Mouse (Mus musculus): ENCODE results near the gene Il11. TPM values are rescaled to one million over a fixed set of nuclear protein-coding genes. Genes with fewer than 3 reads are reported as not detected.
A peak's percentile ranks its signal among the peaks of the same experiment; 100 is the strongest.
"Not testable (repeated sequence)": the region's sequence is repeated elsewhere in the genome, so short reads cannot be mapped to it uniquely, and the experiment has no call there.

Il11 gene
- polyA plus RNA-seq (2016; fragmentation: Nextera tagmentation; extraction: Ambion mirVana): 0.10 TPM in 1 of 2 replicates, not detected in the other

DNA sequence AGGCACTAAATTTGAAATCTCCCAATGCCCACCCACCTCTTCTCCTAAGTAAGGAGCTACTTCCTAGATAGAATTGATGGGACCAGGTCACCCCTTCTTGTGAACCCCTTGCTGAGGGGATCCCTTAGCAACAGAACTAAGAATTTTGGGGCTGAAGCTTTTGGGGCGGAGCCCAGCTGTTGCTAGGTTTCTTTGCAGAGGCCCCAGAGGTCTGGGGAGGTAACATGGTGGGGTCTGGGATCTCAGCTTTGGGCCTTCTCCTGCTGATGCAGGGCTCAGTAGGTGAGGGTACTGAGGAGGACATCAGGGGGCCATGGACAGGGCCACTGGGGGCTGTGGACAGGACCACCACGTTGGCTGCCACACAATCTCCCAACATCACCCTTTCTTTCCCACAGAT lies at the start of gene Il11, which contains the start of gene Tmem190:
Gene Il11, minus strand, starts transcription at position 101 of the 400 bp plus-strand sequence.
Gene Tmem190, plus strand, starts transcription at position 179 of the 400 bp plus-strand sequence.
- H3K4me1 ChIP-seq: 0 out of 2 replicates have a peak, but pooled peaks cover 5% of the 10 kb centered on the region
- no peak within 1 kb of the TSS for H3K4me2 ChIP-seq (replicated peaks)
- H3K9ac ChIP-seq: no peak within 1 kb of the TSS
- ATAC-seq (ENCODE audit: insufficient number of reproducible peaks, insufficient read depth, low FRiP score, low TSS enrichment): no peak
- H3K4me3 ChIP-seq: no peak within 1 kb of the TSS
- no peak within 1 kb of the TSS for H3K27ac ChIP-seq
- H3K27me3 ChIP-seq: peaks cover 20% of the 10 kb centered on the region
- 78% methylated on average over 2 of the region's 2 CpGs for WGBS
- H3K36me3 ChIP-seq: no peaks in the 10 kb centered on the region
- H3K9me3 ChIP-seq: no peaks in the 10 kb centered on the region

DNA sequence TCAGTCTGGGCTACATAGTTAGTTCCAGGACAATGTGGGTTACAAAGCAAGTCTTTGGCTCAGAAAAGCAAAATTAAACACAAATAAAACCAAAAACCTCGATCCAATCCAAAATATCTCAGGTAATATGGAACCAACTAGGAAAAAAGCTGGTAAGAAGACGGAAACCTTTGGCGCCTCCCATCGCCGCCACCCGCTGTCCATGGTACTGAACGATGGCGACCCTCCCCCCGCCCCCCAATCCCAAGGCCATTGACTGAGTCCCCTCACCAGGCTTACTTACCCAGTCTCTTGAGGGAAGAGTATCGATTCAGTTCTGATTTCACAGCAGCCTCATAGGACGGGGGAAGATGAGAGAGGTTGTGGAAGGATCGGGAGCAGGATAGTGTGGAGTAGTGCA lies 47.8 kb upstream of the Il11 start:
- H3K36me3 ChIP-seq: no peaks in the 10 kb centered on the region
- no peaks in the 10 kb centered on the region for H3K9me3 ChIP-seq
- H3K27ac ChIP-seq: no peak overlapping the region
- no peak overlapping the region for H3K9ac ChIP-seq
- ATAC-seq (ENCODE audit: insufficient number of reproducible peaks, insufficient read depth, low FRiP score, low TSS enrichment): no peak
- no peak overlapping the region for H3K4me2 ChIP-seq (replicated peaks)
- H3K4me3 ChIP-seq: no peak overlapping the region
- H3K27me3 ChIP-seq: peaks cover 47% of the 10 kb centered on the region
- H3K4me1 ChIP-seq: no peaks in the 10 kb centered on the region
- WGBS: 5% methylated on average over 12 of the region's 12 CpGs

DNA sequence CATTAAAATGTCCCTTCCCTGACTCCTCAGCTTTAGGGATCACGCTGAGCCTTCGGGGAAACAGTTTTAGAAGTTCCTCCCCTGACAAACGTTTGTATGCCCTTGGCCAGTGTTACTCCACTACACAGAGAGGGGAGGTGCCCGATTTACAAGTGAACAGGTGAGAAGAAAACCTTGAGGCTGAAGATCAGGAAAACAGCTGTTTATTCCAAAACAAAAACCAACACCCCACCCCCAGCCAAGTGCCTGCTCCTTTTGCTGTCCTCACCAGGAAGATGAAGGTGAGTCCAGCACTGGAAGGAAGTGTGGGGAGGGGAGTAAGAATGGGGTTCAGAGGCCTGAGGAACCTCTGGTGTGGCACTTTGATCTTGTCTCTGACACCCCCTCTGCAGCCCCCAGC lies 42.7 kb upstream of the Il11 start:
- Histone ChIP-seq H3K4me1 (peaks cover 8% of the 10 kb centered on the region; the same call in 1 of the 2 replicates), H3K9me3 (no peaks in the 10 kb centered on the region), H3K36me3 (no peaks in the 10 kb centered on the region), H3K27ac (no peak overlapping the region), H3K27me3 (peaks cover 10% of the 10 kb centered on the region), H3K4me3 (no peak overlapping the region), H3K4me2 (replicated peaks) (no peak overlapping the region), H3K9ac (no peak overlapping the region)
- 50% methylated on average over 4 of the region's 4 CpGs for WGBS
- no peak for ATAC-seq (ENCODE audit: insufficient number of reproducible peaks, insufficient read depth, low FRiP score, low TSS enrichment)

DNA sequence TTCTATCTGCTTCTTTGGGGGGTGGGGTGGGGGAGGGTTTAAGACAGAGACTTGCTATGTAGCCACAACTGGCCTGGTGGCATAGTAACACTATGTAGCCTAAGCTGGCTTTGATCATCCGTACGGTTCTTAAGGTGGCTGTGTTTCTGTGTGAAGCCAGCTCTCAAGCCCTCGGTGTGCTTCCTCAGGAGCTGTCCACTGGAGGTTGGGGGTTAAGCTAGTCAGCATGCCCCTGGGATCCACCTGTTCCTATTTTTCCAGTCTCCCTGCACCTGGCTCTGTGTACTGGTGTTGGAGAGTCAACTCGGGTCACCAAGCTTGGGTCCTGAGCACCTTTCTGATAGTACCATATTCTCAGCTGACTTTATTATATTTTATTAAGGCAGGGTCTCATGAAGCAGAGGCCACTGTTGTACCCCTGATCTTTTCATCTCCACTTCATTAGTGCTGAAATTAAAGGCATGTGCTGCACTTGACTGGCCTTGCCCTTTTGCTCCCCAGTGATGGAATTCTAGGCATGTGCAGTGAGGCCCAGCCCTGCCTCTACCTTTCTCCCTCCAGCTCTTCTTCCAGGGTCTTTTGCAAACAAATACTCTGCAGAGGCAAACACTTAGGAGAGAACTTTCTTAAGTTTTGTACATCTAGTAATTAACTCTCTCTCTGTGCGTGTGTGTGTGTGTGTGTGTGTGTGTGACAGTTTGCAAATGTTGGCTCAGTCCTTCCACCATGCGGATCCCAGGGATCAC lies 39.7 kb upstream of the Il11 start:
- Histone ChIP-seq H3K4me2 (replicated peaks) (no peak overlapping the region), H3K27me3 (no peaks in the 10 kb centered on the region), H3K4me3 (no peak overlapping the region), H3K9me3 (no peaks in the 10 kb centered on the region), H3K9ac (no peak overlapping the region), H3K27ac (no peak overlapping the region), H3K36me3 (no peaks in the 10 kb centered on the region), H3K4me1 (peaks cover 8% of the 10 kb centered on the region; the same call in 1 of the 2 replicates)
- 58% methylated on average over 6 of the region's 6 CpGs for WGBS
- no peak for ATAC-seq (ENCODE audit: insufficient number of reproducible peaks, insufficient read depth, low FRiP score, low TSS enrichment)

DNA sequence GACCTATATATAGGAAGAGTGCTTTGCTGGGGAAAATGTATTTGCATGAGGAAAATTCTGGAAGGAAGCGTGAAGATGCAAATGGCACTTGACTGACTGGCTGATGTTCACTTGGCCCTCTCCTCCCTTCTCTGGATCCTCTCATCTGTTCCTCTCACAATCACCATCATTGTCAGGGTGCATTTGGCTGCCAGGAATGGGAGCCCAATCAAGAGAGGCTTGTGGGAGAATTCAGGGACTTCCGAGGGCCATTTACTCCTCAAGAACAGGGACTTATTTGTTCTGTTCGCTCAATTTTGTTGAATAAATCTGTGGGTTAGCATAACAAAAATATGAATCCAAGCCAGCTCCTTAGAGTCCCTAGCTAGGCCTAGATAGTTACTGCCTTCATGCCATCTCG lies 39.0 kb upstream of the Il11 start:
- Histone ChIP-seq H3K9ac (no peak overlapping the region), H3K4me3 (no peak overlapping the region), H3K27me3 (no peaks in the 10 kb centered on the region), H3K27ac (no peak overlapping the region), H3K36me3 (no peaks in the 10 kb centered on the region), H3K9me3 (no peaks in the 10 kb centered on the region), H3K4me2 (replicated peaks) (no peak overlapping the region), H3K4me1 (peaks cover 8% of the 10 kb centered on the region; the same call in 1 of the 2 replicates)
- WGBS: 77% methylated on average over 4 of the region's 4 CpGs
- ATAC-seq (ENCODE audit: insufficient number of reproducible peaks, insufficient read depth, low FRiP score, low TSS enrichment): no peak

DNA sequence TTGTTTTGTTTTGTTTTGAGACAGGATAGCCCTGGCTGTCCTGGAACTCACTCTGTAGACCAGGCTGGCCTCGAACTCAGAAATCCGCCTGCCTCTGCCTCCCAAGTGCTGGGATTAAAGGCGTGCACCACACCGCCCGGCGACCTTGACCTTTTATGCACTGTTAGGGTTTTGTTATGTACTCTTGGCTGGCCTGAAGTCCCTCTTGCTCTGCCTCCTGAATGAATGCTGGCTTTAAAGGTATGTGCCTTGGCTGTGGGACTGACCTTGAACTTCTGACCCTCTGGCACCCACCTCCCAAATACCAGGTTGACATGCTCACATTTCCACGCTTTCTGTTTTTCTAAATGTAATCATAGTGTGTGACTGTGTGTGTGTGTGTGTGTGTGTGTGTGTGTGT lies 38.3 kb upstream of the Il11 start:
- not testable (repeated sequence) for H3K4me3 ChIP-seq; H3K27me3 ChIP-seq; ATAC-seq (ENCODE audit: insufficient number of reproducible peaks, insufficient read depth, low FRiP score, low TSS enrichment); H3K9ac ChIP-seq; H3K4me2 ChIP-seq (replicated peaks); H3K27ac ChIP-seq; H3K4me1 ChIP-seq; H3K36me3 ChIP-seq; H3K9me3 ChIP-seq
- 93% methylated on average over 7 of the region's 7 CpGs for WGBS

DNA sequence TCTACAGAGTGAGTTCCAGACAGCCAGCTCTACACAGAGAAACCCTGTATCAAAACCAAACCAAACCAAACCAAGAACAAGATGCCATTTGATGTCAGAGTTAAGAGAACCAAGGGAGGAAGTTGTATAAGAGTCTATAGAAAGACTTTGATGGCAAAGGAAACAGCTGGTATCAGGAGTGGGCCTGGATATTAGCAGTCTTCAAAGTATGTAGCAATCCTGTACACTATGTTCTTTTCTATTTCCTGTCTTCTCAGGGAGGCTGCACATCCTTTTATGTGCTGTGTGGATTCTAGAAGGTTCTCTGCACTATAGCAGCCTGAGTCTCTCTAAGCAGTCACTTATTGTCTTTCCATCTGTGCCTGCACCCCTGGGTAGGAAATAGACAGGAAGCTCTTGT lies 33.9 kb upstream of the Il11 start:
- Histone ChIP-seq H3K27ac (no peak overlapping the region), H3K9me3 (no peaks in the 10 kb centered on the region), H3K36me3 (no peaks in the 10 kb centered on the region), H3K27me3 (no peaks in the 10 kb centered on the region), H3K4me3 (no peak overlapping the region), H3K4me2 (replicated peaks) (no peak overlapping the region), H3K9ac (no peak overlapping the region), H3K4me1 (peaks cover 5% of the 10 kb centered on the region)
- no peak for ATAC-seq (ENCODE audit: insufficient number of reproducible peaks, insufficient read depth, low FRiP score, low TSS enrichment)

DNA sequence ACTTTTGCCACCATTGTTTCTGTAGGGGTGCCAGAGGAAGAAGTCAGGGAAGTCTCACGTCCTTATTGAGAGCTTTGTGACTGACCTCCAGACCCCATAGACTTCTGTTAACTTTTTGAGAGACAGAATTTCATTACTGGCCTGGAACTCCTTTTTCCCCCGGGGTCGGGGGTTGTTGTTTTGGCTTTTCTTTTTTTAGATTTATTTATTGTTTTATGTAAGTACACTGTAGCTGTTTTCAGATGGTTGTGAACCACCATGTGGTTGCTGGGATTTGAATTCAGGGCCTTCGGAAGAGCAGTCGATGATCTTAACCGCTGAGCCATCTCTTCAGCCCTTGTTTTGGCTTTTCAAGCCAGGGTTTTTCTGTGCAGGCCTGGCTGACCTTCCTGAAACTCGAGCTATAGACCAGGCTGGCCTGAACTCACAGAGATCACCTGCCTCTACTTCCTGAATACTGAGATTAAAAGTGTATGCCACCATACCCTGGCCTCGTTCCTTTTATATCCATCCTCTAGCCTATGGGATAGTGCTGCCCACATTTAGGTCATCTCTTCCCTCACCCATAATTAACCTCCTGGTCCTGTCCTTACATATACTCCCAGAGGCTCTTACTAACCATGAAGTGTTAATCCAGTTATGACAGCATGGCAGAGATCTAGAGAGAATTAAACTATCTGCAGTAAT lies 30.6 kb upstream of the Il11 start:
- Histone ChIP-seq H3K4me2 (replicated peaks) (peak overlapping the region; percentile 55), H3K27me3 (no peaks in the 10 kb centered on the region), H3K4me3 (peak overlapping the region; percentile 100), H3K9me3 (no peaks in the 10 kb centered on the region), H3K9ac (peak overlapping the region; percentile 44), H3K27ac (peak overlapping the region; percentile 83), H3K36me3 (peaks cover 24% of the 10 kb centered on the region), H3K4me1 (peaks cover 26% of the 10 kb centered on the region)
- WGBS: 25% methylated on average over 8 of the region's 8 CpGs
- ATAC-seq (ENCODE audit: insufficient number of reproducible peaks, insufficient read depth, low FRiP score, low TSS enrichment): no peak

DNA sequence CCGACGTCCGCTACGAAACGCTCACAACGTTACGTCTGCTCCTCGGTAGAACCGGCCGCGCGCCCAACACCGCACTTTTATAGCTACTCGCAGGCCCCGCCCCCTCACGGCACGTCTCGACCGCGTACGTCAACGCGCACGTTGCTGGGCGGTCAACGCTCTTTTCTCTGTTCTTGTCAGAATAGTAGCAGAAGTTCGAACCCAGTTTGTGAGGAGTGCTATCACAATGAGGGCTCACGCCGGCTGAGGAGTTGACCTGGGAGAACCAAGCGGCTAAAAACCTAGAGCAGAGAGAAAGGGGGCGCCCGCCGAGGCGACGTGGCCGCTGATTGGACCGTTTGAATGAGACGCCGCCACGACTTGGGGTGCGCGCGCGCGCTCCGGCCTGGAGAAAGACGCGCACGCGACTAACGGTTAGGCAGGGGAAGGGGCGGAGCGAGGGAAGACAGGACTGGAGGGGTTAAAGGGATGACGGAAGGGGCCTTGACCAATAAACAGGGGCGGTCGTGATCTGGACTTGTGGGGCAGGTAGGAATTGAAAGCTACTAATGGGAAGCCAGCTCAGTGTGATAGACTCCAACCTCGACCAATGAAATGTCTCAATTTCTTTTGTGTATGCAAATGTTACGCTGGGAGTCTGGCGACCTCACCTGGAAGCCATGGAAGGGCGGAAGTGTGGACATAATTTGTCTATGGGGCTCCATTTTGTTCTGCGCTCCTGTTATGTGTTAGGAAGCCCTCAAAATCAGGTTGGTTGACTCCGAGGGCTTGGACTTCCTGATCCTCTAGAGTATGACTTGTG lies 29.8 kb upstream of the Il11 start, which contains the start of gene Ube2s:
Gene Ube2s, minus strand, starts transcription at position 288 of the 802 bp plus-strand sequence.
- Histone ChIP-seq H3K36me3 (peaks cover 28% of the 10 kb centered on the region), H3K4me1 (peaks cover 26% of the 10 kb centered on the region), H3K27ac (peak within 1 kb of the TSS; percentile 94), H3K9me3 (no peaks in the 10 kb centered on the region), H3K27me3 (no peaks in the 10 kb centered on the region), H3K9ac (peak within 1 kb of the TSS; percentile 99), H3K4me3 (peak within 1 kb of the TSS; percentile 100), H3K4me2 (replicated peaks) (peak within 1 kb of the TSS; percentile 81)
- WGBS: under 1% methylated on average over 62 of the region's 62 CpGs
- ATAC-seq (ENCODE audit: insufficient number of reproducible peaks, insufficient read depth, low FRiP score, low TSS enrichment): peak; percentile 99

DNA sequence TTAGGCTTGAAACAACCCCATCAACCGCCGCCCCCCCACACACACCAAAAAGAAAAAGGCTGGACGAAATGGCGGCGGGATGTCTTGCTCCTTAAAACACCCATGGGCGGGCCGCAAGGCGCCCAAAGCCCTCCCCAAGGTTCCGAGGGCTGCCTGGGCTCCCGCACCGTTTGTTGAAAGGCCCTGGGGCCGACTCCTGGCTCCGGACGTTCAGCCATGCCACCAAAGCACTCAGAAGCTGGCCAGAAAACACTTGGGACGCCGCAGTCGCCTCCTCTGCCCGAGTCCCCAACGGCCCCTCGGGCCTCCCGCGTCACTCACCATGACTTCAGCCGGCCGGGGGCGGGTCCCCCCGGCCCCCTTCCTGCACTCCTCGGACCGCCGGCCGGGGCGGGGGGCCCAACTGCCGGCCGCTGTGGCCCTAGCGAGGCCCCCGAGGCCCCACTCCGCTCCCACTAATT lies 29.2 kb upstream of the Il11 start:
- ATAC-seq (ENCODE audit: insufficient number of reproducible peaks, insufficient read depth, low FRiP score, low TSS enrichment): no peak
- Histone ChIP-seq H3K9ac (peak overlapping the region; percentile 99), H3K4me1 (peaks cover 26% of the 10 kb centered on the region), H3K4me3 (peak overlapping the region; percentile 100), H3K36me3 (peaks cover 34% of the 10 kb centered on the region), H3K4me2 (replicated peaks) (peak overlapping the region; percentile 81), H3K27me3 (no peaks in the 10 kb centered on the region), H3K9me3 (no peaks in the 10 kb centered on the region), H3K27ac (peak overlapping the region; percentile 94)
- under 1% methylated on average over 36 of the region's 36 CpGs for WGBS

DNA sequence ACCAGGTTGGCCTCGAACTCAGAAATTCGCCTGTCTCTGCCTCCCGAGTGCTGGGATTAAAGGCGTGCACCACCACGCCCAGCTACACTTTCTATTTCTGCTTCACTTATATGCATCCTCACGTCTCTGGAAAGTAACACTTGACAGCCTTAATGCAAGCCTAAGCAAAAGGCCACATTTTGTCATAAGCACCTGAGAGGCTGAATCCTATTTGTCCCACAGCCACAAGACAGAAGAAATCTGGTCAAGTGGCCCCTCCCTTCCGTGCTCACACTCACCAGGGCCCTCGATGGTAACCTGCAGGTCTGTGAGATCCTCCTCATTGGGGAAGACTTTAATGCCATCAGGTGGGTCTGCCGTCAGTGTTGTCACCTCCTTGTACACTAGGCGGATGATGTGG lies 28.5 kb upstream of the Il11 start:
- 43% methylated on average over 10 of the region's 10 CpGs for WGBS
- ATAC-seq (ENCODE audit: insufficient number of reproducible peaks, insufficient read depth, low FRiP score, low TSS enrichment): not testable (repeated sequence)
- H3K9ac ChIP-seq: peak overlapping the region; percentile 99

More for the DNA sequence above, 28.5 kb upstream of the Il11 start:
- not testable (repeated sequence) for H3K27me3 ChIP-seq, H3K9me3 ChIP-seq, H3K27ac ChIP-seq
- peaks cover 42% of the 10 kb centered on the region for H3K36me3 ChIP-seq
- H3K4me1 ChIP-seq: peaks cover 26% of the 10 kb centered on the region
- peak overlapping the region; percentile 100 for H3K4me3 ChIP-seq
- H3K4me2 ChIP-seq (replicated peaks): peak overlapping the region; percentile 81
